ENCODE assay signal across 26 mouse cellular contexts in genomic region chr2:160916714-160917113, GRCm38 (mm10). TPM values are rescaled to one million over a fixed set of nuclear protein-coding genes. Genes with fewer than 3 reads are reported as not detected.
A peak's percentile ranks its signal among the peaks of the same experiment; 100 is the strongest.
DNase-seq lines count a peak whose midpoint lies in the region; ATAC-seq and TF ChIP-seq lines count a peak whose summit lies in the region.
"Had no signal": no experiment of that assay in that cellular context is flagged by ENCODE, and none has a peak within 500 bp of the region (broad histone marks: within the 10 kb centered on the region; RNA-seq: fewer than 3 reads in every experiment).

No protein-coding gene starts in this region.

- peak; percentile 24 for DNase-seq in forebrain, embryonic 14.5 days (ENCODE audit: low spot score)
- DNase-seq in stomach, postnatal 0 days (ENCODE audit: low spot score): no peak
- DNase-seq in brain, embryonic 14.5 days (ENCODE audit: low read depth): peak; percentile 33
- no peak for DNase-seq in frontal cortex, postnatal 10 days (ENCODE audit: low spot score in 2 of 2)
- no peak for DNase-seq in adrenal gland, postnatal 4 days (ENCODE audit: low spot score in 2 of 2)
- DNase-seq: adrenal gland, postnatal 10 days; forebrain, postnatal 0 days; gastrocnemius, postnatal 25 days; heart, adult 18-20 months; heart, postnatal 36 days; kidney, adult 2 months had no signal

- peaks cover 14% of the 10 kb centered on the region for H3K27me3 ChIP-seq in forebrain, embryonic 14.5 days (replicated peaks; ENCODE audit: control insufficient read depth, insufficient read depth, low read length)
- H3K27me3 ChIP-seq in forebrain, embryonic 13.5 days: peaks cover 41% of the 10 kb centered on the region
- H3K27me3 ChIP-seq in stomach, embryonic 15.5 days (replicated peaks): peaks cover 16% of the 10 kb centered on the region; the same call in 1 of the 2 replicates
- H3K27me3 ChIP-seq in stomach, postnatal 0 days (ENCODE audit: control insufficient read depth, insufficient read depth, low read length): peaks cover 3% of the 10 kb centered on the region; the same call in 1 of the 2 replicates
- H3K27me3 ChIP-seq in stomach, embryonic 16.5 days (ENCODE audit: control insufficient read depth, insufficient read depth, low read length): peaks cover 11% of the 10 kb centered on the region; the same call in 1 of the 2 replicates

- WGBS in forebrain, embryonic 14.5 days: 60% methylated on average over 8 of the region's 8 CpGs
- 68% methylated on average over 8 of the region's 8 CpGs for WGBS in forebrain, embryonic 13.5 days
- 83% methylated on average over 8 of the region's 8 CpGs for WGBS in stomach, embryonic 15.5 days
- WGBS in stomach, postnatal 0 days: 83% methylated on average over 8 of the region's 8 CpGs
- 84% methylated on average over 8 of the region's 8 CpGs for WGBS in stomach, embryonic 16.5 days

- no peak for TF ChIP-seq EP300 in stomach, postnatal 0 days (optimal IDR thresholded peaks at IDR 0.05)

- H3K9ac ChIP-seq in forebrain, embryonic 14.5 days (ENCODE audit: low read length): no peak overlapping the region
- no peak overlapping the region for H3K9ac ChIP-seq in forebrain, embryonic 13.5 days
- H3K9ac ChIP-seq in stomach, embryonic 15.5 days: no peak overlapping the region
- no peak overlapping the region for H3K9ac ChIP-seq in stomach, postnatal 0 days (ENCODE audit: low read length)
- H3K9ac ChIP-seq in stomach, embryonic 16.5 days (ENCODE audit: low read length): no peak overlapping the region
- H3K9ac ChIP-seq: forebrain, embryonic 12.5 days; forebrain, postnatal 0 days; heart, embryonic 12.5 days; heart, embryonic 15.5 days; hindbrain, embryonic 13.5 days had no signal

- H3K4me1 ChIP-seq in forebrain, embryonic 14.5 days (ENCODE audit: control insufficient read depth, insufficient read depth, low read length): peaks cover 11% of the 10 kb centered on the region; the same call in 1 of the 2 replicates
- H3K4me1 ChIP-seq in forebrain, embryonic 13.5 days: peaks cover 26% of the 10 kb centered on the region
- H3K4me1 ChIP-seq in stomach, embryonic 15.5 days: peaks cover 2% of the 10 kb centered on the region; the same call in 1 of the 2 replicates
- no peaks in the 10 kb centered on the region for H3K4me1 ChIP-seq in stomach, postnatal 0 days (replicated peaks; ENCODE audit: control insufficient read depth, insufficient read depth)
- peaks cover 11% of the 10 kb centered on the region; the same call in 1 of the 2 replicates for H3K4me1 ChIP-seq in stomach, embryonic 16.5 days (ENCODE audit: control insufficient read depth, insufficient read depth, low read length)

- H3K9me3 ChIP-seq in forebrain, embryonic 14.5 days (replicated peaks; ENCODE audit: control insufficient read depth, low read length): no peaks in the 10 kb centered on the region
- H3K9me3 ChIP-seq in forebrain, embryonic 13.5 days (replicated peaks): no peaks in the 10 kb centered on the region
- H3K9me3 ChIP-seq in stomach, embryonic 15.5 days: no peaks in the 10 kb centered on the region
- H3K9me3 ChIP-seq in stomach, postnatal 0 days (ENCODE audit: control insufficient read depth, low read length): no peaks in the 10 kb centered on the region
- no peaks in the 10 kb centered on the region for H3K9me3 ChIP-seq in stomach, embryonic 16.5 days (replicated peaks; ENCODE audit: control insufficient read depth, low read length)
- H3K9me3 ChIP-seq: forebrain, embryonic 12.5 days; heart, embryonic 12.5 days; heart, embryonic 15.5 days; hindbrain, embryonic 10.5 days; hindbrain, embryonic 13.5 days had no signal

- no peak overlapping the region for H3K27ac ChIP-seq in forebrain, embryonic 14.5 days (ENCODE audit: low read depth, low read length)
- H3K27ac ChIP-seq in forebrain, embryonic 13.5 days: no peak overlapping the region
- H3K27ac ChIP-seq in stomach, embryonic 15.5 days: peak overlapping the region; percentile 52; the same call in 1 of the 2 replicates
- H3K27ac ChIP-seq in stomach, postnatal 0 days (replicated peaks): no peak overlapping the region
- H3K27ac ChIP-seq in stomach, embryonic 16.5 days (ENCODE audit: low read length): peak overlapping the region; percentile 60; the same call in 1 of the 2 replicates
- H3K27ac ChIP-seq: forebrain, embryonic 12.5 days; heart, embryonic 15.5 days; hindbrain, embryonic 13.5 days had no signal

- TF ChIP-seq CTCF in stomach, postnatal 0 days (IDR thresholded peaks at IDR 0.05; ENCODE audit: low read depth): no peak
- no peak for TF ChIP-seq CTCF in brain, embryonic 14.5 days (IDR thresholded peaks at IDR 0.05; ENCODE audit: borderline replicate concordance, extremely low read depth, insufficient read depth, insufficient read length)

- no peak for TF ChIP-seq POLR2A in brain, embryonic 14.5 days (IDR thresholded peaks at IDR 0.05; ENCODE audit: borderline replicate concordance, extremely low read depth, insufficient read depth, insufficient read length, poor library complexity, severe bottlenecking)

- no peak overlapping the region for H3K4me2 ChIP-seq in forebrain, embryonic 14.5 days (ENCODE audit: low read length)
- no peak overlapping the region for H3K4me2 ChIP-seq in forebrain, embryonic 13.5 days
- no peak overlapping the region for H3K4me2 ChIP-seq in stomach, embryonic 15.5 days
- no peak overlapping the region for H3K4me2 ChIP-seq in stomach, postnatal 0 days (replicated peaks; ENCODE audit: low read depth)
- H3K4me2 ChIP-seq in stomach, embryonic 16.5 days (ENCODE audit: low read depth, low read length): no peak overlapping the region
- H3K4me2 ChIP-seq: forebrain, embryonic 12.5 days; heart, embryonic 12.5 days; hindbrain, embryonic 13.5 days had no signal

- H3K4me3 ChIP-seq in forebrain, embryonic 14.5 days (ENCODE audit: low read depth, low read length): no peak overlapping the region
- no peak overlapping the region for H3K4me3 ChIP-seq in forebrain, embryonic 13.5 days
- no peak overlapping the region for H3K4me3 ChIP-seq in stomach, embryonic 15.5 days (replicated peaks)
- no peak overlapping the region for H3K4me3 ChIP-seq in stomach, postnatal 0 days (ENCODE audit: low read depth, low read length)
- H3K4me3 ChIP-seq in stomach, embryonic 16.5 days (replicated peaks; ENCODE audit: low read length): no peak overlapping the region
- H3K4me3 ChIP-seq: erythroblast, embryonic 14.5 days; forebrain, embryonic 12.5 days; heart, embryonic 12.5 days; heart, embryonic 15.5 days; hindbrain, embryonic 10.5 days; hindbrain, embryonic 13.5 days had no signal

- H3K36me3 ChIP-seq in forebrain, embryonic 14.5 days (ENCODE audit: control insufficient read depth, insufficient read depth, low read length): no peaks in the 10 kb centered on the region
- no peaks in the 10 kb centered on the region for H3K36me3 ChIP-seq in forebrain, embryonic 13.5 days (ENCODE audit: poor library complexity, severe bottlenecking)
- H3K36me3 ChIP-seq in stomach, embryonic 15.5 days: no peaks in the 10 kb centered on the region
- H3K36me3 ChIP-seq in stomach, postnatal 0 days (ENCODE audit: control insufficient read depth, insufficient read depth, low read length): no peaks in the 10 kb centered on the region
- no peaks in the 10 kb centered on the region for H3K36me3 ChIP-seq in stomach, embryonic 16.5 days (ENCODE audit: control insufficient read depth, insufficient read depth, low read length)
- H3K36me3 ChIP-seq: forebrain, embryonic 12.5 days; G1E; heart, embryonic 12.5 days; heart, embryonic 15.5 days; hindbrain, embryonic 10.5 days; hindbrain, embryonic 13.5 days had no signal

- ATAC-seq in forebrain, embryonic 14.5 days: 0 out of 2 replicates have a peak, but pooled peaks have one; percentile 17
- ATAC-seq in forebrain, embryonic 13.5 days: no peak
- no peak for ATAC-seq in stomach, embryonic 15.5 days (ENCODE audit: insufficient read depth, low FRiP score, low read depth)
- ATAC-seq in stomach, postnatal 0 days (ENCODE audit: low FRiP score, low TSS enrichment): no peak
- no peak for ATAC-seq in stomach, embryonic 16.5 days (ENCODE audit: insufficient read depth, low FRiP score)
- ATAC-seq: forebrain, postnatal 0 days; hindbrain, embryonic 16.5 days; Patski had no signal

RNA-seq across cellular contexts. Expression of gene Emilin3, which starts 4.6 kb away (rescaled TPM):
- 0.24 and 0.32 TPM in 2 replicates for polyA plus RNA-seq in forebrain, embryonic 14.5 days (2014; fragmentation: Nextera tagmentation; extraction: Ambion mirVana)
- 0.72 and 0.84 TPM in 2 replicates for polyA plus RNA-seq in forebrain, embryonic 13.5 days (2015; fragmentation: Nextera tagmentation; extraction: Ambion mirVana)
- polyA plus RNA-seq in stomach, embryonic 15.5 days (2015; fragmentation: Nextera tagmentation; extraction: Ambion mirVana): 28.0 and 34.6 TPM in 2 replicates
- 7.2 and 8.5 TPM in 2 replicates for polyA plus RNA-seq in stomach, postnatal 0 days (2015; fragmentation: Nextera tagmentation; extraction: Ambion mirVana)
- polyA plus RNA-seq in brain, embryonic 14.5 days (2012; rRNA removed): 3.9 and 5.0 TPM in 2 replicates
- polyA plus RNA-seq in stomach, embryonic 16.5 days (2015; fragmentation: Nextera tagmentation; extraction: Ambion mirVana): 22.5 and 25.3 TPM in 2 replicates
- 1 to 10 TPM; 1.7 to 1.8 TPM for total RNA-seq in adrenal gland, postnatal 4 days (2021)
- total RNA-seq: adrenal gland, adult 18-20 months; adrenal gland, postnatal 36 days; common myeloid progenitor, adult 5-6 weeks had no signal
- polyA plus RNA-seq: erythroblast, embryonic 14.5 days; G1E; kidney, adult 2 months; Patski had no signal

RNA-seq across cellular contexts. Expression of gene Lpin3, which starts 36.2 kb away (rescaled TPM):
- 0.08 TPM in 1 of 2 replicates, not detected in the other for polyA plus RNA-seq in forebrain, embryonic 14.5 days (2014; fragmentation: Nextera tagmentation; extraction: Ambion mirVana)
- 0.06 and 0.21 TPM in 2 replicates for polyA plus RNA-seq in forebrain, embryonic 13.5 days (2015; fragmentation: Nextera tagmentation; extraction: Ambion mirVana)
- 8.2 and 9.3 TPM in 2 replicates for polyA plus RNA-seq in stomach, embryonic 15.5 days (2015; fragmentation: Nextera tagmentation; extraction: Ambion mirVana)
- 19.4 and 22.0 TPM in 2 replicates for polyA plus RNA-seq in stomach, postnatal 0 days (2015; fragmentation: Nextera tagmentation; extraction: Ambion mirVana)
- polyA plus RNA-seq in brain, embryonic 14.5 days (2012; rRNA removed): 0.33 and 0.48 TPM in 2 replicates
- 17.6 and 26.5 TPM in 2 replicates for polyA plus RNA-seq in stomach, embryonic 16.5 days (2015; fragmentation: Nextera tagmentation; extraction: Ambion mirVana)
- total RNA-seq in adrenal gland, postnatal 4 days (2021): 10 to 100 TPM; 44.6 to 45.1 TPM
- total RNA-seq: common myeloid progenitor, adult 5-6 weeks had no signal
- polyA plus RNA-seq: erythroblast, embryonic 14.5 days had no signal

RNA-seq across cellular contexts. Expression of gene Zhx3, which starts 43.9 kb away (rescaled TPM):
- polyA plus RNA-seq in forebrain, embryonic 14.5 days (2014; fragmentation: Nextera tagmentation; extraction: Ambion mirVana): 10.3 and 10.8 TPM in 2 replicates
- polyA plus RNA-seq in forebrain, embryonic 13.5 days (2015; fragmentation: Nextera tagmentation; extraction: Ambion mirVana): 13.7 and 14.0 TPM in 2 replicates
- 8.9 and 10.8 TPM in 2 replicates for polyA plus RNA-seq in stomach, embryonic 15.5 days (2015; fragmentation: Nextera tagmentation; extraction: Ambion mirVana)
- polyA plus RNA-seq in stomach, postnatal 0 days (2015; fragmentation: Nextera tagmentation; extraction: Ambion mirVana): 4.0 and 4.5 TPM in 2 replicates
- 6.5 and 14.5 TPM in 2 replicates for polyA plus RNA-seq in brain, embryonic 14.5 days (2012; rRNA removed)
- 9.8 and 10.7 TPM in 2 replicates for polyA plus RNA-seq in stomach, embryonic 16.5 days (2015; fragmentation: Nextera tagmentation; extraction: Ambion mirVana)
- 10 to 100 TPM; 71.5 to 73.3 TPM for total RNA-seq in adrenal gland, postnatal 4 days (2021)

Comparison
In these comparisons a context has a peak if more than half of its experiments do, and no peak if none do; other contexts are left out.
1. H3K27ac ChIP-seq: peak in stomach, embryonic 15.5 days (single experiment) and stomach, embryonic 16.5 days (single experiment); none in forebrain, embryonic 14.5 days (single experiment), forebrain, embryonic 13.5 days (single experiment) and stomach, postnatal 0 days (single experiment).
2. DNase-seq: peak in forebrain, embryonic 14.5 days (single experiment) and brain, embryonic 14.5 days (single experiment); none in stomach, postnatal 0 days (single experiment), frontal cortex, postnatal 10 days (0 of 2) and adrenal gland, postnatal 4 days (0 of 2).